Mouse (Mus musculus): ENCODE results near the gene Iqck.

GRCm38 (mm10) chr7:118985786-118986185, 130.2 kb downstream of the Iqck start:
- no peak for TF ChIP-seq POLR2A (IDR thresholded peaks at IDR 0.05; ENCODE audit: low read depth, low read length)
- TF ChIP-seq CTCF (IDR thresholded peaks at IDR 0.05; ENCODE audit: extremely low read depth, insufficient read length, insufficient replicate concordance, low read depth, low read length): no peak

Measured in small intestine, adult 2 months (tissue).